Mouse (Mus musculus): ENCODE results near the gene Dhrs1. TPM values are rescaled to one million over a fixed set of nuclear protein-coding genes. Genes with fewer than 3 reads are reported as not detected.
"Not testable (repeated sequence)": the region's sequence is repeated elsewhere in the genome, so short reads cannot be mapped to it uniquely, and the experiment has no call there.

Gene Dhrs1
- polyA plus RNA-seq, 1 experiment, result 76.3 TPM

GRCm38 (mm10) chr14:55761163-55761562, 15.7 kb upstream of the Dhrs1 start, which contains the start of gene Ltb4r2:
Ltb4r2 (plus strand) TSS chr14:55761428.
- TF ChIP-seq USF1 (IDR thresholded peaks at IDR 0.05; ENCODE audit: low read depth) (no peak), REST (IDR thresholded peaks at IDR 0.05; ENCODE audit: insufficient read depth, insufficient read length) (no peak), TCF3 (IDR thresholded peaks at IDR 0.05; ENCODE audit: insufficient read length, low read depth) (no peak), MAX (IDR thresholded peaks at IDR 0.05; ENCODE audit: low read depth) (no peak)
- Histone ChIP-seq H3K79me2 (ENCODE audit: control insufficient read depth, insufficient read depth) (no peaks in the 10 kb centered on the region), H3K27me3 (ENCODE audit: control insufficient read depth, insufficient read depth, insufficient read length) (peaks cover 48% of the 10 kb centered on the region), H3K4me3 (no peak within 1 kb of the TSS), H3K36me3 (ENCODE audit: control insufficient read depth, insufficient read depth) (no peaks in the 10 kb centered on the region), H3K4me2 (ENCODE audit: low read depth) (peak within 1 kb of the TSS; percentile 38), H3ac (ENCODE audit: control insufficient read depth, insufficient read length) (no peak within 1 kb of the TSS)

- not testable (repeated sequence) for H3K79me2 ChIP-seq (ENCODE audit: control insufficient read depth, insufficient read depth); H3ac ChIP-seq (ENCODE audit: control insufficient read depth, insufficient read length); H3K4me3 ChIP-seq; H3K36me3 ChIP-seq (ENCODE audit: control insufficient read depth, insufficient read depth)
- Histone ChIP-seq H3K27me3 (ENCODE audit: control insufficient read depth, insufficient read depth, insufficient read length) (peaks cover 41% of the 10 kb centered on the region), H3K4me2 (ENCODE audit: low read depth) (peak overlapping the region; percentile 88)
These were observed 14.7 kb upstream of the Dhrs1 start for GRCm38 (mm10) chr14:55760156-55760555.

GRCm38 (mm10) chr14:55758363-55758784, 12.9 kb upstream of the Dhrs1 start, which contains the start of gene Cideb:
Cideb (minus strand) TSS chr14:55758458.
- Histone ChIP-seq H3K36me3 (ENCODE audit: control insufficient read depth, insufficient read depth) (peaks cover 20% of the 10 kb centered on the region), H3K4me2 (ENCODE audit: low read depth) (peak within 1 kb of the TSS; percentile 51), H3K4me3 (no peak within 1 kb of the TSS), H3ac (ENCODE audit: control insufficient read depth, insufficient read length) (no peak within 1 kb of the TSS), H3K79me2 (ENCODE audit: control insufficient read depth, insufficient read depth) (no peaks in the 10 kb centered on the region), H3K27me3 (ENCODE audit: control insufficient read depth, insufficient read depth, insufficient read length) (peaks cover 27% of the 10 kb centered on the region)
- TF ChIP-seq USF1 (IDR thresholded peaks at IDR 0.05; ENCODE audit: low read depth) (no peak), MAX (IDR thresholded peaks at IDR 0.05; ENCODE audit: low read depth) (no peak), MYOG (IDR thresholded peaks at IDR 0.05; ENCODE audit: control insufficient read depth in 1 of 3, insufficient read depth in 1 of 3, insufficient read length in 2 of 3, low read depth in 2 of 3) (no peak), TCF3 (IDR thresholded peaks at IDR 0.05; ENCODE audit: insufficient read length, low read depth) (no peak), SRF (IDR thresholded peaks at IDR 0.05; ENCODE audit: control insufficient read depth, insufficient read length, low read depth) (no peak), POLR2A (IDR thresholded peaks at IDR 0.05; ENCODE audit: insufficient read length, low read depth) (no peak), POLR2AphosphoS2 (IDR thresholded peaks at IDR 0.05; ENCODE audit: insufficient read length, low read depth) (no peak), REST (IDR thresholded peaks at IDR 0.05; ENCODE audit: insufficient read depth, insufficient read length) (no peak), E2F4 (IDR thresholded peaks at IDR 0.05; ENCODE audit: insufficient read depth) (no peak), TCF12 (IDR thresholded peaks at IDR 0.05; ENCODE audit: insufficient read depth, poor library complexity, severe bottlenecking) (no peak), MYOD1 (IDR thresholded peaks at IDR 0.05; ENCODE audit: control insufficient read depth in 1 of 3, insufficient read length in 2 of 3, low read depth in 2 of 3) (no peak), CEBPB (IDR thresholded peaks at IDR 0.05; ENCODE audit: insufficient read depth, poor library complexity, severe bottlenecking) (no peak)

- TF ChIP-seq CEBPB (IDR thresholded peaks at IDR 0.05; ENCODE audit: insufficient read depth, poor library complexity, severe bottlenecking) (no peak), TCF3 (IDR thresholded peaks at IDR 0.05; ENCODE audit: insufficient read length, low read depth) (no peak), E2F4 (IDR thresholded peaks at IDR 0.05; ENCODE audit: insufficient read depth) (no peak), MYOD1 (IDR thresholded peaks at IDR 0.05; ENCODE audit: control insufficient read depth in 1 of 3, insufficient read length in 2 of 3, low read depth in 2 of 3) (no peak)
- no peak overlapping the region for H3K4me3 ChIP-seq
- H3K36me3 ChIP-seq (ENCODE audit: control insufficient read depth, insufficient read depth), result peaks cover 27% of the 10 kb centered on the region
- H3ac ChIP-seq (ENCODE audit: control insufficient read depth, insufficient read length), result no peak overlapping the region
- H3K79me2 ChIP-seq (ENCODE audit: control insufficient read depth, insufficient read depth), result no peaks in the 10 kb centered on the region
- peaks cover 18% of the 10 kb centered on the region for H3K27me3 ChIP-seq (ENCODE audit: control insufficient read depth, insufficient read depth, insufficient read length)
- no peak overlapping the region for H3K4me2 ChIP-seq (ENCODE audit: low read depth)
These were observed 12.1 kb upstream of the Dhrs1 start for GRCm38 (mm10) chr14:55757566-55757965.

GRCm38 (mm10) chr14:55747051-55747847, 1.8 kb upstream of the Dhrs1 start:
- Histone ChIP-seq H3K4me3 (peak overlapping the region; percentile 81), H3K79me2 (ENCODE audit: control insufficient read depth, insufficient read depth) (peaks cover 21% of the 10 kb centered on the region), H3K27me3 (ENCODE audit: control insufficient read depth, insufficient read depth, insufficient read length) (no peaks in the 10 kb centered on the region), H3ac (ENCODE audit: control insufficient read depth, insufficient read length) (no peak overlapping the region), H3K4me2 (ENCODE audit: low read depth) (peak overlapping the region; percentile 91), H3K36me3 (ENCODE audit: control insufficient read depth, insufficient read depth) (peaks cover 30% of the 10 kb centered on the region)
- TF ChIP-seq MAX (IDR thresholded peaks at IDR 0.05; ENCODE audit: low read depth) (no peak), MYOD1 (IDR thresholded peaks at IDR 0.05; ENCODE audit: control insufficient read depth in 1 of 3, insufficient read length in 2 of 3, low read depth in 2 of 3) (no peak), CEBPB (IDR thresholded peaks at IDR 0.05; ENCODE audit: insufficient read depth, poor library complexity, severe bottlenecking) (no peak), E2F4 (IDR thresholded peaks at IDR 0.05; ENCODE audit: insufficient read depth) (no peak), TCF3 (IDR thresholded peaks at IDR 0.05; ENCODE audit: insufficient read length, low read depth) (no peak), USF1 (IDR thresholded peaks at IDR 0.05; ENCODE audit: low read depth) (no peak)

Measured in myocyte (in vitro differentiated cells).